Mouse (Mus musculus): ENCODE data around the gene Ntn5.
"Not testable (repeated sequence)": the region's sequence is repeated elsewhere in the genome, so short reads cannot be mapped to it uniquely, and the experiment has no call there.

GRCm38 (mm10) chr7:45661702-45662101 lies 22.1 kb upstream of the Ntn5 start:
- TF ChIP-seq HCFC1 (IDR thresholded peaks at IDR 0.05; ENCODE audit: borderline replicate concordance, insufficient read depth, low read length); MAFK (IDR thresholded peaks at IDR 0.05; ENCODE audit: insufficient read depth, low read depth, low read length); ZC3H11A (IDR thresholded peaks at IDR 0.05; ENCODE audit: borderline replicate concordance, low read depth, low read length); ZNF384 (IDR thresholded peaks at IDR 0.05; ENCODE audit: low read depth, low read length): not testable (repeated sequence)
